Mouse (Mus musculus): Measurements from ENCODE around the gene Pip5k1c. TPM values are rescaled to one million over a fixed set of nuclear protein-coding genes. Genes with fewer than 3 reads are reported as not detected.

The Pip5k1c gene
- polyA plus RNA-seq (2014; fragmentation: Nextera tagmentation; extraction: Ambion mirVana) = 74.1 and 74.9 TPM in 2 replicates

DNA sequence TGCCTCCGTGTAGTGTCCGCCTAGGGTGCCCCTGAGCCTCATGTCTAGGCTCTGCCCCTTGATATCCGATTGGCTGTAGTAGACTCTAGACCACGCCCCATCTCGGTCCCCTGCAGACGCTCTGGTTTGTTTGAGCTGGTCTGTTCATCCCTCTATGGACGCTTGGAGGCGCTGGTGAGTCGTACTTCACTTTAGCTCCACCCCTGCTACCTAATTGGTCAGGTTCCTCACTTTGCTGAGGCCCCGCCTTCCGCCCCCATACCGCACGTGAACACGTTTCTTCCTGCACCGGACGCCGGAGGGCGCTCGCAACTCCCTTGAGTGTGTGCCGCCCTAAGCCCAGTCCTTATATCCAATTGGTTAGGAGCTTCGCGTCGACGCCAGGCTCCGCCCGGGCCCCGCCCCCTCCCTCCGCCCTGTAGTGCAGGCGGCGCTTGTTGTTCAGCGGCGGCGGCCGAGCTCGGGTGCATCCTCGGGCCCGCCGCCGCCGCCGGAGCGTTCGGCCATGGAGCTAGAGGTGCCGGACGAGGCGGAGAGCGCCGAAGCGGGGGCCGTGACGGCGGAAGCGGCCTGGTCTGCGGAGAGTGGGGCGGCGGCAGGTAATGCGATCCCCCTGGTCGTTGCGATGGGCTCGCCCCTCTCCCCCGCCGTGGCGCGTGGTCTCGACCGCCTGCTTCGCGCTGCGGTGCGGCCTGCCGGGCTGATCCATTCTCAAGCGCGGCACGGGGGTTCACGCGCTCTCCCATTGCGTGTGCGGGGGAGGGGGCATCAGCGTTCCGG is at the start of gene Pip5k1c:
Gene Pip5k1c, plus strand, starts transcription at position 410 of the 780 bp plus-strand sequence.
- peak; percentile 94 for ATAC-seq (replicated peaks; ENCODE audit: low FRiP score)
- no peaks in the 10 kb centered on the region for H3K9me3 ChIP-seq (ENCODE audit: control insufficient read depth, low read length)
- peaks cover 20% of the 10 kb centered on the region; the same call in 1 of the 2 replicates for H3K4me1 ChIP-seq (replicated peaks; ENCODE audit: control insufficient read depth, insufficient read depth, low read length)
- peaks cover 20% of the 10 kb centered on the region for H3K27me3 ChIP-seq (ENCODE audit: control insufficient read depth, insufficient read depth, low read length)
- H3K27ac ChIP-seq (ENCODE audit: low read depth, low read length) = peak within 1 kb of the TSS; percentile 65; the same call in 1 of the 2 replicates
- H3K9ac ChIP-seq (ENCODE audit: low read length) = peak within 1 kb of the TSS; percentile 90
- H3K4me3 ChIP-seq (ENCODE audit: low read depth, low read length) = peak within 1 kb of the TSS; percentile 82
- peak; percentile 100 for DNase-seq (ENCODE audit: low spot score)
- WGBS = under 1% methylated on average over 80 of the region's 80 CpGs
- H3K36me3 ChIP-seq (ENCODE audit: control insufficient read depth, insufficient read depth, low read length) = no peaks in the 10 kb centered on the region
- peak within 1 kb of the TSS; percentile 95 for H3K4me2 ChIP-seq (ENCODE audit: low read depth, low read length, severe bottlenecking)

DNA sequence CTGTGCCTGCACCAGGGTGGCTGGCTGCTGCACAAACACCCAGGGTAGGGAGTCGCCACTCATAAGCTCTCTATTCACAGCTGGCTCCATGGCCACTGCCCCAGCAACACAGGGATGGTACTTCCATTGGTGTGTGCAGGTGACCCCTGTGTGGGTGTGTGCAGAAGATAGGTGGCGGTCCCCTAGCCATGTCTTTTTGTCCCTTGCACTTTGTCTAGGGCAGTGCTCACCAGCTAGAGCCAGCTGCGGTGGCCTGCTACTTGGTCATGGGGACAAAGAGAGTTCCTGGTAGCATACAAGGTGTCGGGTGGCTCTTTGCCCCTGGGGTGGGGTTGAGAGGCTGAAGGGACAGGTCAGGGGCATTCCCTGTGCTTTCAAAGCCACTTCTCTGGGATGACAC is 48.6 kb upstream of the Pip5k1c start:
- Histone ChIP-seq H3K27ac (ENCODE audit: low read depth, low read length) (no peak overlapping the region), H3K4me3 (ENCODE audit: low read depth, low read length) (no peak overlapping the region), H3K27me3 (ENCODE audit: control insufficient read depth, insufficient read depth, low read length) (peaks cover 10% of the 10 kb centered on the region), H3K9ac (ENCODE audit: low read length) (no peak overlapping the region), H3K9me3 (ENCODE audit: control insufficient read depth, low read length) (no peaks in the 10 kb centered on the region), H3K36me3 (ENCODE audit: control insufficient read depth, insufficient read depth, low read length) (no peaks in the 10 kb centered on the region), H3K4me2 (ENCODE audit: low read depth, low read length, severe bottlenecking) (no peak overlapping the region), H3K4me1 (replicated peaks; ENCODE audit: control insufficient read depth, insufficient read depth, low read length) (peaks cover 6% of the 10 kb centered on the region)
- no peak for DNase-seq (ENCODE audit: low spot score)
- 74% methylated on average over 4 of the region's 4 CpGs for WGBS
- peak; percentile 1; the same call in 1 of the 2 replicates for ATAC-seq (replicated peaks; ENCODE audit: low FRiP score)

DNA sequence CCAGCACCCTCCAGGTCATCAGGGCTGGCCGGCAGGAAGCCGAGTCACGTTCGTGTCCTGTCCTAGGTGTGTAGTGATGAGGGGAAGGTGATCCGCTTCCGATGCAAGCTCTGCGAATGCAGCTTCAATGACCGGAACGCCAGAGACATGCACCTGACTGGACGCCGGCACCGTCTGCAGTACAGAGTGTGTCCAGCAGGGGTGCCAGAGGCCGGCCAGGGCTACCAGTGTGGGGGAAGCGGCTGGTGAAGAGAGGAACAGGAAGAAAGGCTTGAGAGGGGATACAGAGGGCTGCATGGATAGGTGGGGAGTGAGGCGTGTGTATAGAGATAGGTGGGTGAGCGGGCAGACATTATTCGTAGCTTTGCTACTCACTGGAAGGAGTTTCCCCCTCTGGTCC is 48.2 kb upstream of the Pip5k1c start:
- H3K27ac ChIP-seq (ENCODE audit: low read depth, low read length) = no peak overlapping the region
- no peak overlapping the region for H3K4me2 ChIP-seq (ENCODE audit: low read depth, low read length, severe bottlenecking)
- no peak overlapping the region for H3K4me3 ChIP-seq (ENCODE audit: low read depth, low read length)
- WGBS = 5% methylated on average over 17 of the region's 17 CpGs
- peaks cover 6% of the 10 kb centered on the region for H3K4me1 ChIP-seq (replicated peaks; ENCODE audit: control insufficient read depth, insufficient read depth, low read length)
- H3K27me3 ChIP-seq (ENCODE audit: control insufficient read depth, insufficient read depth, low read length) = peaks cover 7% of the 10 kb centered on the region
- no peak overlapping the region; the same call in 1 of the 2 replicates for H3K9ac ChIP-seq (ENCODE audit: low read length)
- H3K36me3 ChIP-seq (ENCODE audit: control insufficient read depth, insufficient read depth, low read length) = no peaks in the 10 kb centered on the region
- DNase-seq (ENCODE audit: low spot score) (peak; percentile 91), ATAC-seq (replicated peaks; ENCODE audit: low FRiP score) (peak; percentile 71)
- no peaks in the 10 kb centered on the region for H3K9me3 ChIP-seq (ENCODE audit: control insufficient read depth, low read length)

DNA sequence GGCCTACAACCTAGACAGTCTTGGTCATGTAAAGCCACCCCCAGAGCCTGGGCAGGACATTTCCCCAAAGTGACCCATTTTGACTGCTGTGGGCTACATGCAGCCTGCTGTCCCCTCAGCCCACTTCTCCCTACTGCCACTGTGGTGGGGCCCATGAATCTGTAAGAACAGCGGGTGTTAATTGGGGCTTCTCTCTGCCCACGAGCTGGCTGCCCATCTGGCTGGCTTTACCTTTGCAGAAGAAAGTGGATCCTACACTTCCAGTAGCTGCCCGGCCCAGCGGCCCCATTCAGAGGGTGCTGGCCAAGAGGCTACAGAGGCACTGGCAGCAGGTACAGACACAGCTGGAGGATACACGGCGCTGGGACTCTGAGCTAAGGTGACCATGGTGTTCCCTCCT is 47.6 kb upstream of the Pip5k1c start:
- H3K9ac ChIP-seq (ENCODE audit: low read length) = no peak overlapping the region; the same call in 1 of the 2 replicates
- no peak overlapping the region for H3K4me2 ChIP-seq (ENCODE audit: low read depth, low read length, severe bottlenecking)
- H3K9me3 ChIP-seq (ENCODE audit: control insufficient read depth, low read length) = no peaks in the 10 kb centered on the region
- H3K27ac ChIP-seq (ENCODE audit: low read depth, low read length) = no peak overlapping the region
- peaks cover 4% of the 10 kb centered on the region for H3K27me3 ChIP-seq (ENCODE audit: control insufficient read depth, insufficient read depth, low read length)
- 87% methylated on average over 6 of the region's 6 CpGs for WGBS
- H3K4me3 ChIP-seq (ENCODE audit: low read depth, low read length) = no peak overlapping the region
- no peak for ATAC-seq (replicated peaks; ENCODE audit: low FRiP score)
- H3K36me3 ChIP-seq (ENCODE audit: control insufficient read depth, insufficient read depth, low read length) = no peaks in the 10 kb centered on the region
- DNase-seq (ENCODE audit: low spot score) = no peak
- 0 out of 2 replicates have a peak, but pooled peaks cover 1% of the 10 kb centered on the region for H3K4me1 ChIP-seq (replicated peaks; ENCODE audit: control insufficient read depth, insufficient read depth, low read length)

DNA sequence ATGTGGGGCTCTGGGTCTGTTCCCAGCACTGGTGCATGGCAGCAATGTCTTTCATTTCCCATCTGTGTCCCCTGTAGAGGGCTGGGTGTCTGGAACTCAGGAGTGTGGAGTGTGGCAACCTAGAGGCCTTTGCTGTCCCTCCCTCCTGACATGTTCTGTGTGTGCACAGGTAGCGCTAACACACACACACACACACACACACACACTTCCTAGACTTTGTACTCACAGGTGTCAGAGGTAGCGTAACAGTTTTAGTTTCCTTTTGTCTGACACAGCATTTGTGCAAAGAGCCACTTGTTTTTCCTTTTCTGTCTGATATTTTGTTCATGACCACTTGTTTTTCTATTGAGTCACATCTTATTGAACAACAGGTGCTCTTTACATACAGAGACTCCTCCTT is 45.0 kb upstream of the Pip5k1c start:
- Histone ChIP-seq H3K4me2 (ENCODE audit: low read depth, low read length, severe bottlenecking) (no peak overlapping the region), H3K36me3 (ENCODE audit: control insufficient read depth, insufficient read depth, low read length) (no peaks in the 10 kb centered on the region), H3K9me3 (ENCODE audit: control insufficient read depth, low read length) (no peaks in the 10 kb centered on the region), H3K4me3 (ENCODE audit: low read depth, low read length) (no peak overlapping the region), H3K4me1 (replicated peaks; ENCODE audit: control insufficient read depth, insufficient read depth, low read length) (peaks cover 2% of the 10 kb centered on the region; the same call in 1 of the 2 replicates), H3K9ac (ENCODE audit: low read length) (no peak overlapping the region), H3K27me3 (ENCODE audit: control insufficient read depth, insufficient read depth, low read length) (peaks cover 14% of the 10 kb centered on the region), H3K27ac (ENCODE audit: low read depth, low read length) (no peak overlapping the region)
- DNase-seq (ENCODE audit: low spot score) (no peak), ATAC-seq (replicated peaks; ENCODE audit: low FRiP score) (no peak)
- WGBS = 95% methylated on average over 2 of the region's 2 CpGs

DNA sequence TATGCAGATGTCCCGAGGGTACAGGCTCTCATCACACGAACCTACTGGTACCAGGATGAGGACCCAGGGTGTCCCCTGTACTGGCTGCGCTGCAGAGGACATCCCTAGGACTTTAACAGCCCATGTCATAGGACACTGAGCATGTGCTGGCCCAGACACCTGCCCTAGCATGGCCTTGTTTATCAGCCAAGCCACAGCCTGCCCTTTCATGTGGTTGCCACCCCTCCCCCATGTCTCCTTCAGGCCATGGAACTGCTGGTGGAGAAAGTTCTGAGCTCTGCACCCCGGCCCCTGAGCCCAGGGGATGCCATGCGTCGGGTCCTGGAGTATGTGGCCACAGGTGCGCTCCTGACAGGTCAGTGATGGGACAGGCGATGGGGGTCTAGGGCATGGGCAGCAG is 43.3 kb upstream of the Pip5k1c start:
- Histone ChIP-seq H3K27me3 (ENCODE audit: control insufficient read depth, insufficient read depth, low read length) (peaks cover 19% of the 10 kb centered on the region), H3K4me1 (replicated peaks; ENCODE audit: control insufficient read depth, insufficient read depth, low read length) (peaks cover 4% of the 10 kb centered on the region), H3K4me3 (ENCODE audit: low read depth, low read length) (no peak overlapping the region), H3K4me2 (ENCODE audit: low read depth, low read length, severe bottlenecking) (no peak overlapping the region), H3K36me3 (ENCODE audit: control insufficient read depth, insufficient read depth, low read length) (no peaks in the 10 kb centered on the region), H3K27ac (ENCODE audit: low read depth, low read length) (no peak overlapping the region), H3K9me3 (ENCODE audit: control insufficient read depth, low read length) (no peaks in the 10 kb centered on the region), H3K9ac (ENCODE audit: low read length) (no peak overlapping the region)
- no peak for DNase-seq (ENCODE audit: low spot score)
- ATAC-seq (replicated peaks; ENCODE audit: low FRiP score) = no peak
- WGBS = 81% methylated on average over 8 of the region's 8 CpGs

DNA sequence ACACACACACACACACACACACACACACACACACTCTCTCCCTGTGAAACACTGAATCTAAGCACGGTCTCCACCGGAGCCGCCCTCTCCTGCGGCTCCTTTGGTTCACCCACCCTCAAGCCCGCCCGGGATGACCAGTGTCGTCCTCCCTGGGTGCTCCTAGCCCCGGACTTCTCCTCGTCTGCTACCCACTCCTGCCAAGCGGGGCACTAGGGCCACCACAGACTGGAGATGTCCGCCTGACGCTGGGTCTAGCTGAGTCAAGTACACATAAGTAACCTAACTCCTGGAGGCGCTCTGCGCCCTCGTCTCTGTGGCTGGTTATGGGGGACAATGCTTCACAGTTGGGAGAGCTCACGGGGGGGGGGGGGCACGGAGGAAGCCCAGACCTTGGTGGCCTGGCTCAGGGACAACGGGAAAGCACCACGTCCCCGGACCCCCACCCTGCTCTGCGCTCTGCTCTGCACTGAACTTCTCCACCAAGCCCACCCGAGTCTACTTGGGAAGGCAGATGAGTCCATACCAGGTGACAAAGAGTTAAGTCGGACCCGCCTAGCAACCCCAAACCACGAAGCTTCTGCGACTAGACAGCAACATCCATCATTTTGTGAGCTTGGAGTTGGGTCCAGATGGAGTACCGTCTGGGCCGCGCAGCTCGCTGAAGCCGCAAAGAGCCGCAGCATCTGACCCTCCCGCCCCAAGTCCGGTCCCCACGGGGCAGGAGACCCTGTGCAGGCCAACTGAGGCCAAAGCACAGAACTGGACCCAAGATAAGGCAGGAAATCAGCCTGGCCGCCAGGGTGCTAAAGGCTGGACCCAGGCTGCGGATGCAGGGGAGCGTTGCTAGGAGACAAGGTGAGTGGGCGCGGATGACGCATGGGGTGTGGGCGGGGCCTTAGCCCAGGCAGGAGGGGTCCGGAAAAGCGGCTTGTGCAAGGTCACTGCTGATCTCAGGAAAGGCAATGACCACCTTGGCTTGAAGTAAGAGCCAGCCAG is 40.0 kb upstream of the Pip5k1c start, which contains the start of gene Matk:
Gene Matk, plus strand, starts transcription at position 512 of the 996 bp plus-strand sequence.
- peak; percentile 79 for DNase-seq (ENCODE audit: low spot score)
- no peak within 1 kb of the TSS for H3K27ac ChIP-seq (ENCODE audit: low read depth, low read length)

DNA sequence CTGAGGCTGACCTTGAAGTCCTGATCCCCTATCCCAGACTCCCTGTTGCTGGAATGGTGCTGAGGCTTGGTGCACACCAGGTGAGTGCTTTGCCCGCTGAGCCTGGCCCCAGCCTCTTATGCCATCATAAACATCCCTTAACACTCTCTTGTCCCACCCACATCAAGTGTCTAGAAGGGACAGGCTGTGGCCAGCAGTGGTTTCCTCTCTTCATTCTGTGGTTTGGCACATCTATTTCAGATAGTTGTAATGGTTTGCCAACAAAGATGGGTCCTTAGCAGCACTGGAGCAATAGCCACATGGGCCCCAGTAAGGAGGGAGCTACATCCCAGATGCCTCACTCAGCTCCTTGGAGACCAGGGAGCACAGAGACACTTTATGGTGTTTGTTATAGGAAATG is 37.9 kb upstream of the Pip5k1c start:
- WGBS = 76% methylated on average over 1 of the region's 1 CpGs
- Histone ChIP-seq H3K4me3 (ENCODE audit: low read depth, low read length) (no peak overlapping the region), H3K4me1 (replicated peaks; ENCODE audit: control insufficient read depth, insufficient read depth, low read length) (peaks cover 13% of the 10 kb centered on the region), H3K9me3 (ENCODE audit: control insufficient read depth, low read length) (no peaks in the 10 kb centered on the region), H3K27ac (ENCODE audit: low read depth, low read length) (no peak overlapping the region), H3K4me2 (ENCODE audit: low read depth, low read length, severe bottlenecking) (no peak overlapping the region), H3K9ac (ENCODE audit: low read length) (no peak overlapping the region), H3K36me3 (ENCODE audit: control insufficient read depth, insufficient read depth, low read length) (no peaks in the 10 kb centered on the region), H3K27me3 (ENCODE audit: control insufficient read depth, insufficient read depth, low read length) (peaks cover 50% of the 10 kb centered on the region)
- ATAC-seq (replicated peaks; ENCODE audit: low FRiP score) = no peak
- DNase-seq (ENCODE audit: low spot score) = no peak

More for the DNA sequence above, 40.0 kb upstream of the Pip5k1c start, which contains the start of gene Matk:
- Histone ChIP-seq H3K4me2 (ENCODE audit: low read depth, low read length, severe bottlenecking) (peak within 1 kb of the TSS; percentile 50), H3K4me1 (replicated peaks; ENCODE audit: control insufficient read depth, insufficient read depth, low read length) (peaks cover 9% of the 10 kb centered on the region), H3K9ac (ENCODE audit: low read length) (peak within 1 kb of the TSS; percentile 16), H3K27me3 (ENCODE audit: control insufficient read depth, insufficient read depth, low read length) (peaks cover 34% of the 10 kb centered on the region), H3K9me3 (ENCODE audit: control insufficient read depth, low read length) (no peaks in the 10 kb centered on the region), H3K36me3 (ENCODE audit: control insufficient read depth, insufficient read depth, low read length) (no peaks in the 10 kb centered on the region), H3K4me3 (ENCODE audit: low read depth, low read length) (peak within 1 kb of the TSS; percentile 17)
- peak; percentile 74 for ATAC-seq (replicated peaks; ENCODE audit: low FRiP score)
- 10% methylated on average over 44 of the region's 44 CpGs for WGBS

Data from forebrain, embryonic 11.5 days (tissue).